In the genomic region with DNA sequence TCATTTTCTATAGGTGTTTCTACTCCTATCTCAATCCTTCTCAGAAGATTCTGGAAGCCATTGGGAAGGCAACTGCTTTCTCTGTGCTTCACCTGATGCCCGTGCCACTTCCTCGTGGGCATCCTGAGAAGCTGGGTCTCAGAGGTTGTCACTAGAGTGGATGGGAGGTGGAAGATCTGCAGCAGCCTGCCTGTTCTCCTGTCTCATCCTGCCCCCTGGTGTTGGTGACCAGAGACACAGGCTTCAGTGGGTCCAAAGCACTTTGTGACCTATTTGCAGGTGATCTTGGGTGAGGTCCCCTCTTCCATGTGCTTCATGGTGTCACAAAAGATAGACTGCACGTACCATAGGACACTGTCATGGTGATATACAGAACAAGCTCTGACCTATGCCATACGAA, we compare ENCODE assay signal across 8 mouse cellular contexts. TPM values are rescaled to one million over a fixed set of nuclear protein-coding genes. Genes with fewer than 3 reads are reported as not detected.
DNase-seq lines count a peak whose midpoint lies in the region; ATAC-seq and TF ChIP-seq lines count a peak whose summit lies in the region.

No protein-coding gene starts in this region.

- peak; percentile 63 for DNase-seq in heart, postnatal 4 days
- DNase-seq in B cell, adult 2 months, result peak; percentile 9 to 25
- peak; percentile 14 for DNase-seq in Muller cell, postnatal 12 days (ENCODE audit: inconsistent ontology term)
- peak; percentile 44 to 55 for DNase-seq in frontal cortex, postnatal 25 days (ENCODE audit: low spot score in 2 of 2)
- no peak for DNase-seq in liver, embryonic 14.5 days (ENCODE audit: low read depth in 3 of 3, low spot score in 3 of 3)
- peak; percentile 20 for DNase-seq in splenic B cell, adult 2 months (ENCODE audit: low read depth, low spot score)
- DNase-seq in gastrocnemius, adult 8-10 months (ENCODE audit: low spot score in 2 of 2), result no peak

- no peaks in the 10 kb centered on the region for H3K4me1 ChIP-seq in heart, embryonic 12.5 days (replicated peaks)
- no peaks in the 10 kb centered on the region for H3K4me1 ChIP-seq in liver, embryonic 14.5 days (replicated peaks; ENCODE audit: control insufficient read depth in 2 of 2, insufficient read depth in 2 of 2, low read length in 1 of 2)

- H3K27ac ChIP-seq in heart, embryonic 12.5 days (ENCODE audit: poor library complexity, severe bottlenecking), result no peak overlapping the region
- no peak overlapping the region for H3K27ac ChIP-seq in liver, embryonic 14.5 days

- peak; percentile 73 for TF ChIP-seq CTCF in liver, embryonic 14.5 days (IDR thresholded peaks at IDR 0.05; ENCODE audit: low read depth)

- H3K27me3 ChIP-seq in heart, embryonic 12.5 days (replicated peaks), result peaks cover 71% of the 10 kb centered on the region
- 0 out of 2 replicates have a peak, but pooled peaks cover 4% of the 10 kb centered on the region for H3K27me3 ChIP-seq in liver, embryonic 14.5 days (ENCODE audit: control insufficient read depth, insufficient read depth, low read length)
- H3K27me3 ChIP-seq in splenic B cell, adult 2 months (ENCODE audit: control insufficient read depth, insufficient read depth, low read length, poor library complexity, severe bottlenecking), result no peaks in the 10 kb centered on the region

- no peak for TF ChIP-seq EP300 in liver, embryonic 14.5 days (IDR thresholded peaks at IDR 0.05; ENCODE audit: low read depth)

- H3K9me3 ChIP-seq in heart, embryonic 12.5 days (replicated peaks), result no peaks in the 10 kb centered on the region
- no peaks in the 10 kb centered on the region for H3K9me3 ChIP-seq in liver, embryonic 14.5 days (ENCODE audit: control insufficient read depth, low read length)

- no peak overlapping the region for H3K9ac ChIP-seq in heart, embryonic 12.5 days
- H3K9ac ChIP-seq in liver, embryonic 14.5 days (replicated peaks), result no peak overlapping the region

- no peak overlapping the region for H3K4me2 ChIP-seq in heart, embryonic 12.5 days
- H3K4me2 ChIP-seq in liver, embryonic 14.5 days (ENCODE audit: low read depth), result no peak overlapping the region

- H3K4me3 ChIP-seq in heart, embryonic 12.5 days, result no peak overlapping the region
- H3K4me3 ChIP-seq in liver, embryonic 14.5 days (ENCODE audit: insufficient read depth in 1 of 2, low read depth in 2 of 2, low read length in 2 of 2), result no peak overlapping the region

- ATAC-seq in heart, embryonic 12.5 days (ENCODE audit: insufficient number of reproducible peaks, low FRiP score), result no peak
- ATAC-seq in liver, embryonic 14.5 days (ENCODE audit: insufficient read depth), result no peak

- H3K36me3 ChIP-seq in heart, embryonic 12.5 days, result no peaks in the 10 kb centered on the region
- no peaks in the 10 kb centered on the region for H3K36me3 ChIP-seq in liver, embryonic 14.5 days (replicated peaks; ENCODE audit: control insufficient read depth, insufficient read depth, low read depth)
- no peaks in the 10 kb centered on the region for H3K36me3 ChIP-seq in splenic B cell, adult 2 months (ENCODE audit: control insufficient read depth, insufficient read depth, low read length, poor library complexity, severe bottlenecking)

- WGBS in heart, embryonic 12.5 days, result 59% methylated on average over 4 of the region's 4 CpGs
- 35% methylated on average over 4 of the region's 4 CpGs for WGBS in liver, embryonic 14.5 days (ENCODE audit: insufficient replicate concordance)

RNA-seq across cellular contexts. Expression of a gene that starts 13.8 kb away (rescaled TPM):
- total RNA-seq in heart, postnatal 4 days (2021), result 10 to 100 TPM; 17.1 to 18.5 TPM
- polyA plus RNA-seq in heart, embryonic 12.5 days (2016; fragmentation: Nextera tagmentation; extraction: Ambion mirVana), result 49.7 and 51.9 TPM in 2 replicates
- polyA plus RNA-seq in liver, embryonic 14.5 days (2012; rRNA removed), result 26.6 and 30.3 TPM in 2 replicates
- polyA plus RNA-seq in liver, embryonic 14.5 days (2014; fragmentation: Nextera tagmentation; extraction: Ambion mirVana), result 57.9 and 61.5 TPM in 2 replicates
- 10 to 100 TPM; 17.1 to 20.3 (median 18.1) TPM for total RNA-seq in gastrocnemius, adult 8-10 months (2022)

RNA-seq across cellular contexts. Expression of a gene that starts 31.7 kb away (rescaled TPM):
- 1 to 10 TPM; 5.8 to 6.2 TPM for total RNA-seq in heart, postnatal 4 days (2021)
- polyA plus RNA-seq in heart, embryonic 12.5 days (2016; fragmentation: Nextera tagmentation; extraction: Ambion mirVana), result 5.6 and 6.5 TPM in 2 replicates
- 8.0 and 8.6 TPM in 2 replicates for polyA plus RNA-seq in liver, embryonic 14.5 days (2012; rRNA removed)
- 5.8 and 6.1 TPM in 2 replicates for polyA plus RNA-seq in liver, embryonic 14.5 days (2014; fragmentation: Nextera tagmentation; extraction: Ambion mirVana)
- total RNA-seq in gastrocnemius, adult 8-10 months (2022), result 1 to 10 TPM in 2 of 4 experiments, under 1 TPM in 2; 0.83 to 2.2 (median 1.1) TPM

RNA-seq across cellular contexts. Expression of a gene that starts 31.8 kb away (rescaled TPM):
- 10 to 100 TPM; 24.1 to 26.4 TPM for total RNA-seq in heart, postnatal 4 days (2021)
- polyA plus RNA-seq in heart, embryonic 12.5 days (2016; fragmentation: Nextera tagmentation; extraction: Ambion mirVana), result 17.3 and 18.0 TPM in 2 replicates
- polyA plus RNA-seq in liver, embryonic 14.5 days (2012; rRNA removed), result 3.3 and 3.9 TPM in 2 replicates
- polyA plus RNA-seq in liver, embryonic 14.5 days (2014; fragmentation: Nextera tagmentation; extraction: Ambion mirVana), result 5.1 and 6.3 TPM in 2 replicates
- total RNA-seq in gastrocnemius, adult 8-10 months (2022), result 10 to 100 TPM; 28.2 to 34.0 (median 28.5) TPM

Comparison
In these comparisons a context has a peak if more than half of its experiments do, and no peak if none do; other contexts are left out.
1. DNase-seq: peak in heart, postnatal 4 days (single experiment), B cell, adult 2 months (2 of 2), Muller cell, postnatal 12 days (single experiment), frontal cortex, postnatal 25 days (2 of 2) and splenic B cell, adult 2 months (single experiment); none in liver, embryonic 14.5 days (0 of 3) and gastrocnemius, adult 8-10 months (0 of 2).